Mouse (Mus musculus) heart, adult 8-10 months (tissue): ENCODE measurements around the gene Smtn. TPM values are rescaled to one million over a fixed set of nuclear protein-coding genes. Genes with fewer than 3 reads are reported as not detected.

ENCODE experiments used
- DNase-seq: peaks from one replicate; pipeline ENCODE4 v3.0.0; 2022; ENCODE audit warnings: low spot score
- total RNA-seq, 4 experiments: library from RNA; stranded (reverse); gene quantifications; 2 replicates each; pipeline ENCODE4 v1.2.4; 2022

Smtn gene
- total RNA-seq, 4 experiments from 2014 or later = 128 to 185 (median 149) TPM

DNA sequence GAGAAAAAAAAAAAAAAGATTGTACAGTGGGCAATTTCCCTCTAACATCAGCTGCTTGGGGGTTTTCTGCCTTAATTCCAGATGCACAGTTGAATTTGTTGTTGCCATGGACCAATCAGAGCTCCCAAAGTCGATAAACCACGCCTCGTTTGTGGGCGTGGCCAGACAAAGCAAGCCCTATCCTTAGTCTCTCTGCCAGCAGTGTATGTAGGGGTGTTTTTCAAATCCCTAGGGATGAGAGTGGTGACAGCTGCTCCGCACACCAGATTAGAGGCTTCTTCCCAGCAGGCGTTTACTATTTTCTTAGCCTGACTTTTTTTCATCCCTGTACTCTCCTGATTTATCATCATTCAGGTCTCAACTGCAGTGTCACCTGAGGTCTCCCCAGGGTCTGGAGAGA, 7.6 kb upstream of the Smtn start:
- DNase-seq = no peak

DNA sequence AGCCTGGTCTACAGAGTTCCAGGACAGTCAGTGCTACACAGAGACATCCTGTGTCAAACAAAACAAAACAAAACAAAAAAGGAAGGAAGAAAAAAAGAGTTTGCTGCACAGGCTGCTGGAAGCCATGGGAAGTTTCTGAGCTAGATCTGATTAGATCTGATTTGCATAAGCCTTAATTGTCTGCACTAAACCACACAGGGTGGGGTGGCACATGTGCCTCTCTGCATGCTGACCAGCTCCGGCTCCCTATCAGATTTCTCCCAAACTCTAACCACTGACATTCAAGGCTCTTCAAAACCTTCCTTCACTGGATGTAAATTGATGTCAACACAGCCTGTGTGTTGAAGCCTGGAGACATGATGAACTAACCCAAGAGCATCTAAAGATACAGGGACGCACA, 6.6 kb upstream of the Smtn start:
- no peak for DNase-seq

DNA sequence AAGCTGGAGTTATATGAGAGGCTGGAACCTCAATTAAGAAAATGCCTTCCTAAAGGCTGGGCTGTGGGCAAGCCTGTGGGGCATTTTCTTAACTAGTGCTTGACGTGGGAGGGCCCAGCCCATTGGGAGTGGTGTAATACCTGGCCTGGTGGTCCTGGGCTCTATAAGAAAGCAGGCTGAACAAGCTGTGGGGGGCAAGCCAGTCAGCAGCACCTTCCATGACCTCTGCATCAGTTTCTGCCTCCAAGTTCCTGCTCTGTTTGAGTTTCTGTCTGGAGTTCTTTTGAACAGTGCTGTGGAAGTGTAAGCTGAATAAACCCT, 5.8 kb upstream of the Smtn start:
- DNase-seq = no peak

DNA sequence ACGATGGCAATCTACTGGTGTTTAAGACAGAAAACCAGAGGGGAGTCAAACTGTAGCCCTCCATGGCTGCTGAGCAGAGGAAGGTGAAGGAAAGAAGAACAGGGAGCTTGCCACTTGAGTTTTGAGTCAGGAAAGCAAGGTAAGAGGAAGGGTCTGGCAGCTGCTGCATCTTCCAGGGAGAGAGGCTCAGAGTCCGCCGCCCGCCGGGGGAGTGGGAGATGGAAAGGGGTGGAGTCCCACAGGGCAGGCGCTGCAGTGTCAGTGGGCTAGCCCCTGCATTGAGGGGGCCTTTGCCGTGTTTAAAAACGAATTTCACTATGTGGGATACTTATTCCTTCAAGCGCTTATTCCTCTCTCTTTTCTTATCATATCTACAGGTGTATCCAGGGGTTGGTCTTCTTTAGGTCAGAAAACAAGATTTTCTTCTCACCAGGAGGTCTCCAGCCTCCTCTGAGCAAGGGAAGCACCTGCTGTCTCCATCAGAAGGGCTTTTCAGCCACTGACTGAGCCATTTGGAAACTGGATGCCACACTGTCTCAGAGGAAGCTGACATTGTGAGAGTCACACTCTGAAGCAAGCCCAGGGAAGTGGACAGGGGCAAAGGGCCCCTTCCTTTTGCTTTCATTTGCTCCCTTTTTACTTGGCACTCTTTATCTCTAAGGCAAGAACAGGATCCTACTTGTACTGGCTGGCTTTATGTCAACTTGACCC, 5.3 kb upstream of the Smtn start:
- no peak for DNase-seq

DNA sequence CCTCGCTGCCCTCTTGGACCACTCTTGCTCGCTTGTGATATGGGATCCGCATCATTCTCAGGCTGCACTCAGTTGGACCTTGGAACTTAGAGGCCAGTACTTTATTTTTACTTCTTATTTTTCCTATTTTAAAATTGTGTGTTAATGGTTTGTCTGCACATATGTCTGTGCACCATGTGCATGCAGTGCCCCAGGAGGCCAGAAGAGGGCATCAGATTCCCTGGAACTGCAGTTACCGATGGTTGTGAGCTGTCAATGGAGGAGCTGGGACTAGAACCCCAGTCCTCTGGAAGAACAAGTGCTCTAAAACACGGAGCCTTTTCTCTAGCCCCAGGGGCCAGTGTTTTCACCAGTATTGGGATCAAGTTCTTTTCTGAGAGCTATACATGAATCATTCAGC, 4.0 kb upstream of the Smtn start:
- no peak for DNase-seq

DNA sequence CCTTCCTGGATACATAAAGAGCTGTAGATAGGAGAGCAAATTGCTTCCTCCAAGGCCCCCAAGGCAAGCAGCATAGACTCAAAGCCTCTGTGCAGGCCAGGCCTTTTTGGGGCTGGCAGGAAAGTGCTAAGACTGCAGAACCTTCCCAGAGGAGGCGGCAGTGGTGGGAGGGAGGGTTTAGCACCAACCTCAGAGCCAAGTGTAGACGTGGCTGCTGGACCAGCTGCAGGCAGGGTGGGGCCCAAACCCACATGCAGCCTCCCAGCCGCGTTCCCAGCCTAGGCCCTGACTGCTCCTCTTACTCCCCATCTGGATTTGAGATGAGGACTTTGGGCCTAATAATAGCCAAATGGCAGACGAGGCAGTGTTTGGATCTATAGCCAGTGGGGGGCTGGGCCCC, 2.6 kb upstream of the Smtn start:
- peak; percentile 71 for DNase-seq

DNA sequence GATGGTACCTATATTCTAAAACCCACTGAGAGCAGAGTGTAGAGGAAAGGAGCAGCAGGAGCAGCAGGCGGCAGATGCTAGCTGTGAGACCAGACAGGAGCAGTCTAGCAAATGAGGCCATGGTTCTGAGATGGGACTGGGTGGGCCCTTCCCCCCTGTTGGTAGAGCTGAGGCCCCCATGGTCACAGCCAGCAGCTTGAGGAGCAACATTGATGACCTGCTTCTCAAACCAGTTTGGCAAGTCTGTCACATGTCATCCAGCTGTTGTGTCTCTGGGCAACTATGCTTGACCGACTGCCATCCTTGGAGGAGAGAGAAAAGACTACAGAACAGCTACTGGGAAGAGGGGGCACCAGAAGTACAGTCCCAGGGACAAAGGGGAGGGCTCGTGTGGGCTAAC, 1.5 kb upstream of the Smtn start:
- no peak for DNase-seq

DNA sequence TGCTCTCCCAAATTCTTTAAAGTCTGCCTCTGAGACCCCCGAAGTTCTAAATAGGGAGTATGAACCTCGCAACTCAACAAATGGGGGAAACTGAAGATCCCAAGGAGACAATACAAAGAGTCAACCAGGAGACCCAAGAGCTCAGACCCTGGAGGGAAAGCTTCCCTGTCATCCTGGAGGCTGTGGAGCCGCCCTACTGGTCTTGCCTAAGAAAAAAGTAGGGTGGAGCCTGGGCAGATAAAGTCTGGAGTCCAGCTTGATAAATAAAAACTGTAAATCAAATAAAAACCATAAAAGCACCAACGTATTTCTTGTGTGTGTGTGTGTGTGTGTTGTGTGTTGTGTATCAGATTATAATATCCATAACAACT, 601 bp downstream of the Smtn start:
- DNase-seq = no peak

DNA sequence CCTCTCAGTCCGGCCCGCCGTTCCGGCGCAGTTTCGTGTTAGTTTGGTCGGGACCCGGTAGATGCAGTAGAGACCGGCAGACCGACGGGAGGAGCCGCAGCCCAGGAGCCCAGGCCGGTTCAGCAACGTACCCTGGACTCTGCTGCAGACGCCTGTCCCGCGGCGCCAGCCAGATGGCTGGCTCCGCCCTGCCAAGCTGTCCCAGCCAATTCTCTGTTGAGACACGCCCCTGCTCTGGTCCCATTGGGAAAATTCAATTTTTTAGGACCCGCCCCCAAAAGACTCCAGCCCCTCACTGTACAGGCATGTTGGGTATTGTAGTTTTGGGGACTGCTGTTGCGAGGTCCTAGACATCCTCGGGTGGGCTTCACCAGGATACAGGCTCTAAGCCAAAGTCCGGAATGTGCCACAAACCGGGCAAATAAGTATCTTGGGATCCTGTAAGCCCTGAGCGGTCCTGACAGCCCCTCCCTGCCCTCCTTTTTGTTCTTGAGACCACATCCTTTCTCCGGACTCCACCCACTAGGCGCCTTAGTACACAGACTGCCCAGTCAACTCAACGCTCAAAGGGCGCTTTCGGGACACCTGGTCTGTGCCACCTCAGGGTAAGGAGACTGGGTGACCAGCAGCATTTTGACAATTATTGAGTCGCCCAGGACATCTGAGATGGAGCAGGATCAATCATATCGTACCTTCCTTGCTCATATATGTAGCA, 1.1 kb downstream of the Smtn start:
- DNase-seq = peak; percentile 97

DNA sequence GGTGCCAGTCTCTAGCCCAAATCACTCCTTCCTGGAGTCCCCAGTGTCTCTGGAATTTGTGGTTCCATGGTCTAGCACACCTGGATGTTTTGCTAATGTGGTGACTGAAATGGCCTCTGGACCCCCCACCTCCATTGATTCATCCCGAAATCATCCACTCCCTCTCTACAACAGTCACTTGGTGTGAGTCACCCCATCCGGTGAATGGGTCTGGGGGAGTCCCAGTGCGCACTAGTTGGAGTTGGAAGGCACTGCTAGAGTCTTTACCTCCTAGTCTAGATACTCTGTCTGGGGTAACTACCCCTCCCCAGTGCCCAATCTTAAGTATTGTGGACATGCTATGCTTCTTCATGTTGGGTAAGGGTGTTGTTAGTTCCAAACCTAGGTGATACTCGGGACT, 2.1 kb downstream of the Smtn start:
- no peak for DNase-seq

DNA sequence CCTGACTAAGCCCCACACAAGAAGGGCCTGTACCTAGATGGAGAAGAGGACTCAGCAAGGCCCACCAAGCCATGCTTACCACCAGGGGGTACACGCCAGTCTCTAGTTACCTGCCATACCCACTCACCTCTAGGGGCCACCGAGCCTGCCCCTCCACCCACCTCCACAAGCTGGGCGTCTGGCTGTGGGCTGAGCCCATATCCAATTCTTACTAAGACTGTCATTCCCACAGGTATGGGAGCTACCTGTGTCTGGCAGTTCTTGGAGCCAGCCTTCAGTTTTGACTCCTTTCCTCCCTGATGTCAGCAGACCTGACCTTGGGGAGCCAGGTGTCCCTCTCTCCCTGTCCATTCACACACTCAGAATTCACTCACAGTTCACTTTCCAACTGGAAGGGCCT, 2.7 kb downstream of the Smtn start:
- no peak for DNase-seq

DNA sequence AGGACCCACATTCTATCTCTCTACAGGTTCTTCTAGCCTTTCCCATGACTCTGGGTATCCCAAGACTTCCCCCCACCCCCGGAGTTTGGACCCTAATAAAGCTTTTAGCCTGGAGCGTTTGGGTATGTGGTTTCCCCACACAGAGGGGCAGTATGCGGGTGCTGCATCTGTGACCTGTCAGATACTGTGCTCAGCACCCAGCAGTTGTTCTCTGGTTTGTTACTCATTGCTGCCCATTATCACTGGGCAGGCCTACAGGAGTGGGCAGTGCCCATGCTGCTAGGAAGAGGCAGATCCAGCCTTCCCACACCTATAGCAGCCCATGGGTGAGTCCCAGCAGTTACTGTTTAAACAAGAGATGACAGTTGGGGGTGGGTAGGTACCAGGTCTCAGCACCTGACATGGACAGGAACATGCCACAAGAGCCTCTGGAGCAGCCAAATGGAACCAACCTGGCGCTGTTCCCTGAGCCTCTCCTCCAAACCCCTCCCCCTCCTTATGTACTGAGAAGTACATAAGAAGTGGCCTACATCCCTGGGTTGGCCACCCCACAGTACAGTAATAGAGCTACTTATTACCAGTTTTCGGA, 3.6 kb downstream of the Smtn start:
- DNase-seq = no peak

DNA sequence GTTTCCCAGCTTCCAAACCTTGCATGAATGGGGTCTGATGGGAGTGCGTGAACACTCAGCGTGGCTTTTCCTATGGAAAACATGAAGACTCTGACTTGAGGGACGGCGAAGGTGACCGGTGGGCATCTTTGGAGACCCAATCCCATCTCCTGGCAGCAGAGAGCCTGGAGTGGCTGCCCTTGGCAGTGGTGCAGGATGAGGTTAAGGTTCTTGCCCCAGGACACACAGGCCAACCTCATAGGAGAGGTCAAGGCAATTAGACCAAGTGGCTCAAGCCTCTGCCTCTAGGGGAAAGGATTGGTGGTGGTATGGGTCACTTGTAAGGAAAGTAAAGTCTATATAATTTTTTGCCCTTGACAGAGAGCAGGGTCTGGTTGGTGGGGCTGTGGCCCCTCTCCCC, 4.3 kb downstream of the Smtn start:
- DNase-seq = no peak

DNA sequence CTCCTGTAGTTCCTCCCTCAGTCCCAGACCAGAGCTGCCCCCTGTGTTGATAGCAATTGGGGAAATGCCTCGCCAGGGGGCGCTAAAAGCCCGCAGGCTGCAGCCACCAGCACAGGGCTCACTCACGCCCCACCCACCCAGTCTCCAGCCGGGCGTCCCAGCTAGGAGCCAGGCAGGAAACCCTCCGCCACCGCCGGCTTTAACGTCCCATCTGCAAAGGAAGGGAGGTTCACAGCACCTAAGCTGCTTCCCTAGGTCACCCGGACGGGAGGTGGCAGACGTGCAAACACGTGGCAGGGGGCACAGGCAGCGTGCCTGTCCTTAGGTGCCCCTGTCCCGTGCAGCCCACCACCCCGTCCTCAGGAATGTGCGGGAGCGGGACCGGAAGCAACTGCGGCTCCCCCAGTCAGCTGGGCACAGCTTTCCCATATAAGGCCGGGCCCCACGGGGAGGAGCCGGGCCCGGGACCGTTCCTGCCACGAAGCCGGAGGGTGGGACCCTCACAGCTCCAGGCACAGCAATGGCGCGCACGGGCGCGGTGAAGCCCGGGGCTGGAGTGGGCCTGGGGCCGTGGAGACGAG, 4.9 kb downstream of the Smtn start:
- DNase-seq = peak; percentile 95

DNA sequence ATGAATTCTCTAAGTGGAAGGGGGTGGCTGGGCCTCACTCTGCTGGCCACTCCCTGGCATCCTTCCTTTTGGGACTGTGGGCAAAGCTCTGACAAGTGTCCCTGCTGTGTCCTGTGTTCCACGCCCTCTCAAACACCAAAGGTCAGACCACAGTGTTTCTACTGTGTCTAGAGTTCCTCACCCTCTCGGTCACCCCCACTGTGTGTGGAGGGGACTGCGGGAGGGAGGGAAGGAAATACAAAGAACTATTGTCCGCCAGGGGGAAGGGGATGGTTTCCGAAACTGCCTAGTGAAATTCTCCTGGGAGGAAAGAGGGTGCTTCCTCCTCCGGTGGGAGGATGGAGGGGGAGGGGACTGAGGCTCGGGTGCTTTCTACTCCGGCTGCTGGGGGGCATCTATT, 5.5 kb downstream of the Smtn start:
- DNase-seq = no peak

DNA sequence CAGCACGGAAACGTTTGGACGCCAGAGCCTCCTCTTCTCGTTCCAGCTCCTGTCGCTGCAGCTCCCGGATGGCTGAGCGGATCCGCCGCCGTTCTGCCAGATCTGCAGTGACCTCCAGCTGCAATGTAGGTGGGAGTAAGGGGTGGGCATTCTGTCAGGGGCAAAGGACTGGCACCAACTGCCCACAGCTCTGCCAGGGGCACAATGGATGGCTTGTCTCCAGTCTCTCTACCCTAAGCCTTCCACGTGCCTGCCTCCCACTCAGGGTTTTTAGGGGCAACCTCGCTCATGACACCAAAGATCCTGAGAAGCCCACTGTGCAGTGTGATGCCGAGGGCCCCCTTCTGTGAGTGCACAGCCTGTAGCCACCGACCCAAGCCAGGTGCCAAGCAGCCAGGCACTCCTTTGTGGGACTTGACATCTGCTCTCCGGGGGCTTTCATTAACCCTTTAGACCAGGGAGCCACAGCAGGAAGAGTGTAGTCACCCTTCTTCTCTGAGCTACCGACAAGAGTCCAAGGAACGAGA, 6.9 kb downstream of the Smtn start:
- no peak for DNase-seq

DNA sequence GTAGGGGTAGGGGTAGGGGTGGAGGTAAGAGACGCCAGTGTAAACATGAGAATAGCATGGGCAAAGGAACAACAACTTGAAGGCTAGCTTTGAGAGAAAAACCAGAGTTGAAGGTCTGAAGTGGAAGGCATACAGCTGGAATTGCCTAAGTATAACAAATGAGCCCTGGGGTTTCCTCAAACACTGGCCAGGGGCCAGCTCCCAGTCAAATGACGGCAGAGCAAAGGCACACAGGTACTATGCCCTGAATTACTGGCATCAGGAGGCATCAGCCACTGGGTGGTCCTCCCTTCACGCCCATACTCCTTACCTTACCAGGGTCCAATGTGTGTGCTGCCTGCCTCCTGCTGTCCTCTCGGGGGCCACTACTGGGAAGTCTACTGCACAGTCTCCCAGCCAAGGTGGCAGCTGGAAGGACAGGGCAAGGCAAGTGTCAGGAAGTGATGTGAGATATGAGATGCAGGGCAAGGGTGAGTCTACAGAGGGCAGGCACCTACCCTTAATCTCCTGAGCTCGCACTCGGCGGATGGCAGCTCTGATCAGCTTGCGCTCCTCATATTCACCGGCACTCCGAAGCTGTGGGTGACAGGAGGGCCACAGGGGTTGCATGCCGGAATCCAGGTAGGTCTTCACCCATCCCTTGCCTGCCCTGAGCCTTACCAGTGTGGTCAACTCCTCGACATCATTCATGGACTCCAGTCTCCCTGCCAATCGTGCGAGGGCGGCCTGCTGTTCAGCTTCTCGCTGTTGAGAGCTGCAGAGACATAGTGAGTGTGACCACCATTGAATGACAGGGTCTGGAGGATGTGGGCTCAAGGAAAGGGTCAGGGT, 8.1 kb downstream of the Smtn start:
- DNase-seq = no peak

DNA sequence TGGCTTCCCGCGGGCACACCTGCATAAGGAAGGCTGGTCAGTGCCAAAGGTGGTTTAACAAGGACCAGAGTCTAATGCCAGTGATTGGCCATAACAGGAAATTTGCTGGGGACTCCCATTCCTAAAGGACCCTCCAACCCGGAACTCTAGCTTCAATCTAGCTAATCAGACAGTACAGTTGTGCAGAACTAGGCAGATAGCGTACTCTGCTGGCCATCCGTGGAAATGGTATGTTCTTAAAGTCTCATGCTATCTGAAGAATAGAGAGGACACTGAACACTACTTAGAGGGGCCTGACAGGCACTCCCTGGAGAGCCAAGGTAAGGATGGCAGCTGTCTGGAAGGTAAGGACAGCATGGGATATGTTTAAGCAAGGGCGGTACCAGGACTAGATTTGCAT, 8.8 kb downstream of the Smtn start:
- DNase-seq = no peak

DNA sequence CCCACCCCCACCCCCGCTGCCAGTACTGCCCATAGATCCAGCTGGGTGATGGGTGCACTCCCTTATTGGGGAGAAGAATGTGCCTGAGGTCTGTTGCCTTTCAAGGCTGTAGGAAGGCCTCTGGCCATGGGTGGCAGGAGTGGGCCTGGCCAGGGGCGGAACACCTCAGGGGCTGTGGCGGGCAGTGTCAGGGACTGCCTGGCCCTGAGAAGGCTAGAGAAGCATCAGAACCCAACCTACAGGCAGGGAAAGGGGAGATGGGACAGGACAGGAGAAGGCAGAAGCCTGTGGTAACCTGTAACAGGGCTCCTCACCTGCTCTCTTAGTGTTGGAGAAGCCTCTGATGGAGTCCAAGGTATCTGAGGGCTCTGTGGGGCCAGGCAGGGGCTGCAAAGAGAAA, 9.7 kb downstream of the Smtn start:
- no peak for DNase-seq

DNA sequence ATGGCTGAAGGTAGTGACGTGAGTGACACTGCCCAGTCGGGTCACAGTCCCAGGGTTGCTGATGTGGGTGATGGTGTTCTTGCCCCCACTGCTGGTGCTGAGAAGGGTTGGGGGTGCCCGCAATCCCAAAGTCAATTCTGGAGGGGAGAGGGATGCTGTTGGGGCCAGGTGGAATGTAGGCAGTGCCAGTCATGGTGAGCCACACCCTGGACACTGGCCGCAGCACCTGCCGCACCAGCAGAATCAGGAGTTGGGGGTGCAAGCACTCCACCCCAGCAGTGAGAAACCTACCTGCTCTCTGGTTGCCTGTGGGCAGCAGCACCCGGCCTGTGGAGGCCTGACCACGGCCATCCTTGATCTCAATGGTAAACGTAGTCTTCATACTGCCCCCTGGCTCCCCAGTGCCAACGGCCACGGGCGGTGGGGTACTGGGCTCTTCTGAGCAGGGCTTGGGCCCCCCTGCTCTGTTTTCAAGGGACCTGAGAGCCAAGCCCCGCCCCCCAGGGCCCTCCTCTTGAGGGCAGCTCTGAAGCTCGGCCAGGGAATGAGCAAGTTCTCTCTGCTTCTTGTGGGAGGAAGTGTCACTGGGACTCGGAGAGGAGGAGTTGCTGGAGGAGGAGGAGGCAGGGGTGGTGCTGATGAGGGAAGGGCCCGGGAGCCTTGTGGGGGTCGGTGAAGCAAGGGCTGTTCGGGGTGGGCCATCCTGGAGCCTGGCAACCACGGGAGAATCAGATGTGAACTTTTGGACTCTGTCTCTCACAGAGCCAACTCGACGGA, 10.7 kb downstream of the Smtn start:
- no peak for DNase-seq

DNA sequence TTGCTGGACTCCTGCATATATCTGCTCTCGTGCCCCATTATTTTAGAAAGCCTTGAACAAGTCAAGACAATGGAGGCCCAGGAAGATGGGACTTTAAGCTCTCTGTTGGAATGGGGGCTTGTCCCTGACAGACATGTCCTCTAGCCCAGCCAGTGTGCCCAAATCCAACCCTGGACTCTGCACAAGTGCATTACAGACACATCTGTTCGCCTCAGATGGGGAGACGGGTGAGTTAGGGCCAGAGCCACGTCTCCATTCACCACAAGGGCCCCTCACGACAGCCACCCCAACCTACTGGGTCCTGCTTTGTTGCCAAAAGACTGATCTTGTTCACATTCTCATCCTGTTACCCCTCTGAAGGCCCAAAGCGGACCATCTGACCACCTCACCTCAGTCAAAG, 12.2 kb downstream of the Smtn start:
- no peak for DNase-seq
